Mouse (Mus musculus) intestine, embryonic 14.5 days (tissue): ENCODE measurements around the gene Vamp1. TPM values are rescaled to one million over a fixed set of nuclear protein-coding genes. Genes with fewer than 3 reads are reported as not detected.

ENCODE experiments used
- ATAC-seq: fragments of 200-750 bp; cut with Nextera tagmentation; replicated peaks from 2 replicates; pipeline ENCODE4 v1.8.0; 2017; ENCODE audit warnings: low read depth, moderate number of reproducible peaks, moderate TSS enrichment, moderate library complexity; ENCODE audit not compliant: low FRiP score, low TSS enrichment
- DNase-seq: peaks from one replicate; pipeline ENCODE4 v3.0.0-alpha.2; 2018; ENCODE audit warnings: low spot score
- H3K27ac ChIP-seq: fragments of 300-500 bp; sonication (generic); 2 replicates; pipeline ENCODE4 v1.5.1; 2014; ENCODE audit warnings: low read depth, mild to moderate bottlenecking, control low read depth
- H3K27me3 ChIP-seq: fragments of 300-500 bp; sonication (generic); replicated peaks from 2 replicates; pipeline ENCODE4 v1.6.1; 2014; ENCODE audit warnings: low read length, control low read depth; ENCODE audit not compliant: control insufficient read depth, insufficient read depth
- H3K36me3 ChIP-seq: fragments of 300-500 bp; sonication (generic); 2 replicates; pipeline ENCODE4 v1.6.1; 2014; ENCODE audit warnings: low read length, control low read depth; ENCODE audit not compliant: control insufficient read depth, insufficient read depth
- H3K4me1 ChIP-seq: fragments of 300-500 bp; sonication (generic); replicated peaks from 2 replicates; pipeline ENCODE4 v1.6.1; 2014; ENCODE audit warnings: low read length, control low read depth, mixed read lengths; ENCODE audit not compliant: control insufficient read depth, insufficient read depth
- H3K4me2 ChIP-seq: fragments of 300-500 bp; sonication (generic); 2 replicates; pipeline ENCODE4 v1.6.1; 2014; ENCODE audit warnings: low read length
- H3K4me3 ChIP-seq: fragments of 300-500 bp; sonication (generic); 2 replicates; pipeline ENCODE4 v1.5.1; 2014; ENCODE audit warnings: low read depth, low read length, control low read depth, mixed read lengths
- H3K9ac ChIP-seq: fragments of 300-500 bp; sonication (generic); 2 replicates; pipeline ENCODE4 v1.6.1; 2014; ENCODE audit warnings: mild to moderate bottlenecking, low read length
- H3K9me3 ChIP-seq: fragments of 300-500 bp; sonication (generic); 2 replicates; pipeline ENCODE4 v1.6.1; 2016; ENCODE audit warnings: low read length, control low read depth; ENCODE audit not compliant: control insufficient read depth
- WGBS: fragments of 180-500 bp; shearing (Covaris S2); extraction: QIAGEN DNeasy Blood & Tissue Kit; methylation state at CpG from one replicate; pipeline ENCODE4 v1.1.7; 2014; 5-methylcytosine and 5-hydroxymethylcytosine counted together
- polyA plus RNA-seq: library from polyadenylated mRNA; unstranded; fragments of >200 nt; fragmentation: Nextera tagmentation; extraction: Ambion mirVana; gene quantifications from 2 replicates; pipeline ENCODE4 v1.2.1, GENCODE M21; 2014

The Vamp1 gene
- polyA plus RNA-seq, 1 experiment from 2014 or later: 2.7 TPM

DNA sequence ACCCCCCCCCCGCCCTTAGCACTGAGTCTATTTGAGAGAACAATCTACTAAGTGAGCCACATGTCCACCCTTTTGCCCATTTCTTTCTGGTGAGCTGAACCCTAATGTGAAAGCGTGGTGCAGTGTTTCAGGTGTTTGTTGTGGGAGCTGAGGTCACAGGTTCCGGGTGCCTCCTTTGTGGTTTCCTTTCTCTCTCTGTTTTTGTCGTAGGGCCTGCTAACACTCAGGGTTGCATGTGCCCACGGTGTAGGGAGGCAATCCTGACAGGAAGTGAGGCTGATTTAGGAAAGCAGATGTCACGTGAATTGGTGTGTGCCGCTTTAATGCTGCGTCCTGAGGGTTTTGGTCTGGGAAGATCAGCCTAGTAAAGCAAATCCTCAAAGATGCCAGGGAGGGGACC, 26.2 kb downstream of the Vamp1 start:
- Histone ChIP-seq H3K27ac (no peak overlapping the region), H3K4me1 (no peaks in the 10 kb centered on the region)

DNA sequence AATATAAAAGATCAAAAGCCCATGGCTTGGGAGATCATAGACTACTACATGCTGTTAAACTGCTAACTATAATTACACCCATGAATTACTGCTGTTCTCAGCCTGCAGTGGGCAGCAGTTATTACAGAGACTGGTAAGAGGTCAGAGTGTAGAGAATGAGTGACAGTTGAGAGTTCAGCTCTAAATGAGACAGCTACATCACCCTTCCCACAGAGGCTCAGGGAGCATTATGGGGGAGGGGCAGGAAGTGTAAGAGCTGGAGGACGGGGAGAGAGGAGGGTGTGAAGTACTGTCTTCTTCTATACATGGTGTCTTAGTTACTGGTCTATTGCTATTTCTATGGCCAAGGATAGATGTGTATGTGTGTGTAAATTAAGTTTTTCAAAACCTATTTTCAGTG, 29.2 kb downstream of the Vamp1 start:
- DNase-seq (no peak), ATAC-seq (no peak)
- H3K4me2 ChIP-seq: no peak overlapping the region
- H3K36me3 ChIP-seq: no peaks in the 10 kb centered on the region
- H3K9me3 ChIP-seq: no peaks in the 10 kb centered on the region
- no peaks in the 10 kb centered on the region for H3K4me1 ChIP-seq
- no peaks in the 10 kb centered on the region for H3K27me3 ChIP-seq
- H3K4me3 ChIP-seq: no peak overlapping the region
- no peak overlapping the region for H3K27ac ChIP-seq
- no peak overlapping the region for H3K9ac ChIP-seq
- 28% methylated on average over 1 of the region's 1 CpGs for WGBS

More for the DNA sequence above, 26.2 kb downstream of the Vamp1 start:
- ATAC-seq (no peak), DNase-seq (no peak)
- WGBS: 84% methylated on average over 8 of the region's 8 CpGs
- no peaks in the 10 kb centered on the region for H3K36me3 ChIP-seq
- no peak overlapping the region for H3K9ac ChIP-seq
- H3K9me3 ChIP-seq: no peaks in the 10 kb centered on the region
- no peak overlapping the region for H3K4me3 ChIP-seq
- H3K27me3 ChIP-seq: no peaks in the 10 kb centered on the region
- no peak overlapping the region for H3K4me2 ChIP-seq

DNA sequence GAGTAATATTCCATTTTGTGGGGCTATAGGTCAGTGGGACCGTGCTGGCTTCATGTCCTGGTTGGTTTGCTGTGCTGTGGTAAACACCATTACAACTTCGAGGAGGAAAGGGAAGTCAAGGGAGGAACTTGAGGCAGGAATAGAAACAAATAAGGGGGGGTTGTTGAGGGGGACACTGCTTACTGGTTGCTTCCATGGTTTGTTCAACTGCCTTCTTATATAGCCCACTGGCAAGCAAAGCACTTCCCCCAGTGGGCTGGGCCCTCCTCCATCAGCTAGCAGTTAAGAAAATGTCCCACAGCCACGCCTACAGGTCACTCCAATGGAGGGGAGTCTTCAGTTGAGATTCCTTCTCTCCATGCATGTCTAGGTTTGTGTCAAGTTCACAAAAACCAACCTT, 36.9 kb downstream of the Vamp1 start:
- no peak overlapping the region for H3K27ac ChIP-seq
- H3K9me3 ChIP-seq: no peaks in the 10 kb centered on the region
- 79% methylated on average over 3 of the region's 3 CpGs for WGBS
- H3K27me3 ChIP-seq: no peaks in the 10 kb centered on the region
- H3K36me3 ChIP-seq: no peaks in the 10 kb centered on the region
- no peak overlapping the region for H3K4me2 ChIP-seq
- DNase-seq (no peak), ATAC-seq (no peak)
- H3K4me3 ChIP-seq: no peak overlapping the region
- no peaks in the 10 kb centered on the region for H3K4me1 ChIP-seq
- H3K9ac ChIP-seq: no peak overlapping the region

DNA sequence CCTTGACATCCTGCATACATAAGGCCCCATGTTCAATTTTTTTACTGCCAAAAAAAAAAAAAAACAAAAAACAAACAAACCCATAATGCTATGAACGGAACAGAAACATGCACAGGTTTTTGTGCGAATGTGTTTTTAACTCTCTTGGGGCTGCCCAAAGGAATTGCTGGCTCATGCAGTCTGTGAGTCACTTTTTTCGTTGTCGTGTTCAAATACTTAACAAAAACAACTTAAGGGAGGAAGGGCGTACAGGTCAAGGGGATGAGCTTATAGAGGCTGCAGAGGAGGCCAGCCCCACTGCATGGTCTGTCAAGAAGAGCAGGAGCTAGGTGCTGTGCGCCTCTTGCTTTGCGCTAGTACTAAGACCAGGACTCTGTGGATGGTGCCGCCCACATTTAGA, 37.4 kb downstream of the Vamp1 start:
- WGBS: 88% methylated on average over 8 of the region's 8 CpGs

DNA sequence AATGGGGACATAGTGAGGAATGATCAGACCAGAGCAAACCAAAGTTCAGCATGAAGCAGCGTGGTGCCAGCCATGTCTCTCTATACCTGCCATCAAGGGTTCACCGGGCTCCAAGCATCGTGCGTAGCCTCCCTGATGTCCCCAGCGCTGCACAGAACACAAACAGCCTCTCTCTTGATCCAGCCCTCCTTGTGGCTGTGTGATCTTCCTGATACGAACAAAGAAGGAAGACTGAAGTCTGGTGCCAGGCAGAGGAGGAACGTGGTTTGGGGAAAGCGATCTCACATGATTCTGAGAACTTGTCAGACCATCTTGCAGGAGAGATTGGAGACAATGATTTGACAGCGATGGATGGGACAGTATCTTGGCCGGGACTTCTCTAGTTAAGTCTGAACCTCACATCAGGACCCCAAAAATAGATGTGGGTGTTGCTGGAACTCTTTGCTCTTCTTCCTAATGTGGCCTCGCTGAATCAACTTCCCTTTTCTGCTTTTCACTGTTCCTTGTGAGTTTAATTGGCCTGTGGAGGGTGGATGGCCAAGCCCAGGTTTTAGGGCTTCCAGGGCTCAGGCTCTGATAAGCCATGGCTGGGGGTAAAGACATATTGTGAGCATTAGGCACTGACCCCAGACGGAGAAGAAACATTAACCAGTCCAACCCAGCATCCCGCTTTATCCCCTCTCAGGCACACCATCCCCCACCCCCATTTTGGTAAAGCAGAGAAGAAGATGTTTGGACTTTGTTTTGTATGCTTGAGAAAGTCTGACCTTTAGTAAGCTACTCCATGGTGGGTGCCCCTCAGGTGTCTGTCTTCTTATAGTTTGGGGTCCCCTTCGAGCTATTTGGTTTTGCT, 38.7 kb downstream of the Vamp1 start:
- 77% methylated on average over 14 of the region's 14 CpGs for WGBS
- no peak overlapping the region for H3K4me2 ChIP-seq
- no peaks in the 10 kb centered on the region for H3K36me3 ChIP-seq
- H3K4me3 ChIP-seq: no peak overlapping the region
- H3K9ac ChIP-seq: no peak overlapping the region
- no peaks in the 10 kb centered on the region for H3K9me3 ChIP-seq
- no peak for DNase-seq
- no peaks in the 10 kb centered on the region for H3K27me3 ChIP-seq
- no peaks in the 10 kb centered on the region for H3K4me1 ChIP-seq
- H3K27ac ChIP-seq: no peak overlapping the region
- no peak for ATAC-seq

More for the DNA sequence above, 37.4 kb downstream of the Vamp1 start:
- Histone ChIP-seq H3K4me3 (no peak overlapping the region), H3K4me2 (no peak overlapping the region), H3K4me1 (no peaks in the 10 kb centered on the region), H3K27ac (no peak overlapping the region), H3K27me3 (no peaks in the 10 kb centered on the region), H3K9me3 (no peaks in the 10 kb centered on the region), H3K9ac (no peak overlapping the region), H3K36me3 (no peaks in the 10 kb centered on the region)
- DNase-seq: no peak
- no peak for ATAC-seq

DNA sequence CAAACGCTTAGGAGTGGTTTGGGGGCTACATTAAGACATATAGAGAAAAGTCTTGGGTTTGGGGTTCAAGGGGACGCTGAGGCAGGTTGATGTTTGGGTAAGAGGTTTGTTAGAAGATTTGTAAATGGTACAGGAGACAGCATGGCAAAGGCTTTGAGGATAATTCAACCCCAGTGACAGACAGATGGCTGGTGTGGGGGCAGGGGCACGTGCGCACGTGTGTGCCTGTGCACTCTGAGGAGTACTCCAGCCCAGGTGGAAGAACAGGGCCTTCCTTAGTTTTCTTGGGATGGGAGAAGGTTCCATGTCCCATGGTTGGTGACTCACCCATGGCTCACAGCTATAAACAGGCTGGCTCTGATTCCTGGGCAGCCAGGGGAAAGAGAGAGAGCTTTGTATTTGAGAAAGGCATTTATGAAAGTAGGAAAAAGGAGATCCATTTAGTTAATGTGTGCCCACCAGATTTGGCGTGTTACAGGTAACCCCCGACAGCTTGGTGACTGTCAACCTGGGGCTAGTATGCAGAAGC, 40.2 kb downstream of the Vamp1 start:
- Histone ChIP-seq H3K4me2 (no peak overlapping the region), H3K4me1 (no peaks in the 10 kb centered on the region), H3K9me3 (no peaks in the 10 kb centered on the region), H3K27me3 (no peaks in the 10 kb centered on the region), H3K4me3 (no peak overlapping the region), H3K27ac (no peak overlapping the region), H3K9ac (no peak overlapping the region), H3K36me3 (no peaks in the 10 kb centered on the region)
- ATAC-seq (no peak), DNase-seq (no peak)
- 83% methylated on average over 7 of the region's 7 CpGs for WGBS

DNA sequence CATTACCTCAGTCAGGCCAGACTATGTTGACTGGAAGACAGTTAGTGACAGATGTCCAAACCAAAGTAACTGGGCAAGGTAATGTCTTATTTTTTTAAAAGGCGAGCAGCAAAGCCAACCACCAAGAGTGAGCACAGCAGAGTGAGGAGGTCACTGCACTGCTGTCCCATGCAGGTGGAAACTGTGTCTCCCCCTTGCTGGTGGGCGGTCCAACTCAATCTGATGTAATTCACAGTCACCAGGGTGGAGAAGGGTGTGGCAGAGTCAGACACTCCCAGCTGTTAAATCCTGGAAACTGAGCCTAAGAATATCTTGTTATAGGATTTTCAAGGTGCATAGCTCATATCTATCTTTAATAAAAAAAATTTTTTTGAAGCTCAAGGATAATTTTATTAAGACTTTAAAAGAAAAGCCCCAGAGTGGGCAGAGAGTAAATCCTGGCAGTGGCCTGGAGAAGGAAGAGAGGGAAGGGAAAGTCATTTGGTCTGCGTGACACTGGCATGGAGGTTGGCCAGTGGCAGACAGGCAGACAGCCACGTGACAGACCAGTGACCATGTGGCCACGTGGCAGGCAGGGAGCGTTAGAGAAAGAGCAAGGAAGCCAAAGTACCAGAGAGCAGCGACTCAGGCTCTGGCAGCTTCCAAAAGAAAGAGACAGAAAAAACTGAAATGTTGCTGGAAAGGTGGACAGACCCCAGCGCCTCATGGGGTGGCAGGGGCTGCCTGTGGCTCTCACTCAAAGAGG, 41.0 kb downstream of the Vamp1 start:
- Histone ChIP-seq H3K4me2 (no peak overlapping the region), H3K9ac (no peak overlapping the region), H3K27ac (no peak overlapping the region), H3K36me3 (no peaks in the 10 kb centered on the region), H3K4me3 (no peak overlapping the region), H3K4me1 (no peaks in the 10 kb centered on the region), H3K27me3 (no peaks in the 10 kb centered on the region), H3K9me3 (no peaks in the 10 kb centered on the region)
- ATAC-seq (no peak), DNase-seq (no peak)
- 76% methylated on average over 8 of the region's 8 CpGs for WGBS

DNA sequence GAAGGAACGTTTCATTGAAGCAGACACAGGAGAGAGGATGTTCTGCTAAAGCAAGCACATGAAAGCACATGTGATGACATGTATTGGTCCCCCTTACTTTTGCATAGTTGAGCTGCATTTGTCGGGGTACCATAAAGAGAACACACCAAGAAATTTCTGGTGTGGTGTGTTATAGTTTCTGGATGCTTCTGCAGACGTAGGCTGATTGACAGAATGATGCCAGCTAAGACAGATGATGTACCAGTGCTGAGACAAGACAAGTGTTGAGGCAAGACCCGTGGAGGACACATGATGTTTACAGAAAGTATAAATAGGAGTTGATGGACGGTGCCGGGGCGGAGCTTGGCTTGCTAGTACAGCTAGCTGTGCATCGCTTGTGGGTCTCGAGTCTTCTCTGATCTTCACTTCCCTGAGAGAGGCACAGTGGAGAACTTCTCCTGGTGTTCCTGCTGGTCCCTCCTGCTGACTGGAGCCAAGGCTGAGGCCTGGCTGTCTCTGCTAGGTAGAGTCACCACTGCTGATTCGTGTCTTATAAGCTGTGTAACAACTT, 44.7 kb downstream of the Vamp1 start:
- Histone ChIP-seq H3K4me1 (no peaks in the 10 kb centered on the region), H3K36me3 (no peaks in the 10 kb centered on the region), H3K4me3 (no peak overlapping the region), H3K9me3 (no peaks in the 10 kb centered on the region), H3K27me3 (no peaks in the 10 kb centered on the region), H3K4me2 (no peak overlapping the region), H3K27ac (no peak overlapping the region), H3K9ac (no peak overlapping the region)
- DNase-seq: no peak
- 61% methylated on average over 10 of the region's 10 CpGs for WGBS
- no peak for ATAC-seq
